Mouse (Mus musculus) olfactory bulb, adult 2 months (tissue): Measurements from ENCODE around the gene Dstyk. TPM values are rescaled to one million over a fixed set of nuclear protein-coding genes. Genes with fewer than 3 reads are reported as not detected.

Source experiments
- H3K27ac ChIP-seq: fragments of 200-500 bp; 2 replicates; pipeline ENCODE4 v1.5.1; 2012; ENCODE audit warnings: low read depth, low read length; ENCODE audit not compliant: insufficient read depth
- H3K4me1 ChIP-seq: fragments of 200-500 bp; 2 replicates; pipeline ENCODE4 v1.6.1; 2012; ENCODE audit warnings: low read length; ENCODE audit not compliant: control insufficient read depth, insufficient read depth
- H3K4me3 ChIP-seq: fragments of 200-500 bp; 2 replicates; pipeline ENCODE4 v1.5.1; 2012; ENCODE audit warnings: mild to moderate bottlenecking, low read depth, low read length, moderate library complexity; ENCODE audit not compliant: insufficient read depth
- CTCF ChIP-seq: fragments of 200-500 bp; IDR thresholded peaks from 2 replicates; pipeline ENCODE4 v1.5.1; 2012; ENCODE audit warnings: low read depth, mild to moderate bottlenecking, low read length, moderate library complexity; ENCODE audit not compliant: insufficient read depth
- POLR2A ChIP-seq: fragments of 200-500 bp; IDR thresholded peaks from 2 replicates; pipeline ENCODE4 v1.6.1; 2012; ENCODE audit warnings: mild to moderate bottlenecking, low read depth, low read length, moderate library complexity; ENCODE audit not compliant: insufficient read depth
- WGBS: fragments of 180-500 bp; shearing (Covaris S2); methylation state at CpG from one replicate; pipeline ENCODE4 v1.1.7; 2018; 5-methylcytosine and 5-hydroxymethylcytosine counted together
- polyA plus RNA-seq: library from polyadenylated mRNA; stranded (reverse); fragments of >200 nt; gene quantifications from 2 replicates; pipeline ENCODE4 v1.2.4, GENCODE M21; 2012; ENCODE audit warnings: low replicate concordance; ENCODE audit not compliant: missing spikeins, insufficient read depth, insufficient read length

Dstyk gene
- polyA plus RNA-seq, 1 experiment = not detected

DNA sequence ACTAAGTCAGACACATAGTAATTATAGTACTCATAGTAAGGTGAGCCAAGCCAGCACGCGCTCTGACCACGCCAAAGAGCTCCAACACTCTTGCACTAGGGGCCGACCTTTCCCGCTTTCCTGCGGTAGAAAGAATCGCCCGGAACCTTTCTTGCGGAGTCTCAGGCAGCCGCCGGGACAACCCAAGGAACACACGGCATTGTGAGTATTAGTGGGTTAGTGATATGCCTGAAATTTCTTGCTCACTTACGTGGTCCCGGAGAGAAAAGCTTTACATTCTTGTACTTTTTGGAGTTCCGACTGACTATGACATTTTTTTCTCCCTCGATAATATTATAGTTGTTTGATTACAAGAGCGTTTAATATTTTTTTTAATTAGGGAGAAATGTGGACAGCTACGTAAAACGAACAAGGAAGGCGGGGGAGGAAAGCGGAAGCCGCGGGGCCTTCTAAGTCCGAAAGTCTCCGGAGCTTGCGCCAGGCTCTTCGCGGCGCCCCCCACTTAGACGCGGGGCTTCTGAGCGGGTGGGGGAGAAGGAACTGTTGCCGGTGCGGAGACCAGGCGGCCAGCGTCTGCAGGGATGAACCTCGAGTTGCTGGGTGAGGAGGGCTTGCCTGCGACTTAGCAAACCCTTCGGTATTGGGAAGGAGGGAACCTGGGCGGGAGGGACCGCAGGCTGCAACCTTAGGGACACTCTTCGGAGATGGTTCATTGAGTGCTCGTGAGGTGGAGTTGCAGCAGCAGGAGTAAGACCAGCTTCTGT is 59.8 kb downstream of the Dstyk start, which contains the start of gene Rbbp5:
Rbbp5 (plus strand) TSS at position 438 of the 764 bp plus-strand sequence.
- H3K4me1 ChIP-seq = peaks cover 2% of the 10 kb centered on the region; the same call in 1 of the 2 replicates
- peak within 1 kb of the TSS; percentile 80; the same call in 1 of the 2 replicates for H3K27ac ChIP-seq
- H3K4me3 ChIP-seq = peak within 1 kb of the TSS; percentile 96
- peak; percentile 19; the same call in 1 of the 2 replicates for TF ChIP-seq POLR2A
- no peak for TF ChIP-seq CTCF
- WGBS = under 1% methylated on average over 43 of the region's 43 CpGs

DNA sequence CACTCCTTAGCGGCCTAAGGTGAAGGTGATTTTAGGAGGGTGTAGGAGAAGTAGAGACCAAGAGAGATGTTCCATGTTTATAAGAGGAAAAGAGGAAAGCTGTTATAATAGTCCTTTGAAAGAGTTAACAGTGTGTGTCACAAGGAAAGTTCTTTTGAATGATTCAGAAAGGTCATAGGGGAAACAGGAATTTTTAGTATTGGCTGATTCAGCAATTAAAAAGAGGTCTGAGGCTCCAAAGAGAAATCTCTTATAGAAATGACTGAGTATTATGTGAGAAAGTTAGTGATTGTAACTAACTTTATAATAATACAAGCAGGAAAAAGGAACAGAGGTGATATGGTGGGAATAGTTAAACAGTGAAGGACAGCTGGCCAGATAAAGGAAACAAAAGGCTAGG is 62.1 kb downstream of the Dstyk start:
- WGBS = 91% methylated on average over 1 of the region's 1 CpGs
- no peak overlapping the region for H3K4me3 ChIP-seq
- TF ChIP-seq CTCF (no peak), POLR2A (no peak)

DNA sequence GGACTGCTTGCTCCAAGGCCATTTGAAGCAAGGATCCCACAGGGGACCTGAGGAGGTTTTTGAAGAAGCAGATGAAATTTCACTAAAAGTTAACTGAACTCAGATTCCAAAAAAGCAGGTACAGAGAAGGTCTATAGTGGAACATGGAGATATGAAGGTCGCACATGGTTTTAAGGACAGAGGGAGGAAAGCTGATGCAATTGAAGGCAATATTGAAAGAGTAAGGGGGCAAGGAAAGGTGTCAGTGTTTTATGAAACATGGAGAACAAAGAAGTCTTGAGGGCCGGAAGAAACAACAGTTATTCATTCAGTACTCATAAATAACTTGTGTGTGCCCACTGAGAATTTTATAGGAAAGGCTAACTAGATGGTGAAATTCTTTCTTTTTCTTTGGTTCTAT is 64.3 kb downstream of the Dstyk start:
- whole genome bisulfite sequencing = 69% methylated on average over 2 of the region's 2 CpGs
- TF ChIP-seq CTCF (no peak), POLR2A (no peak)
- H3K27ac ChIP-seq = no peak overlapping the region
- peaks cover 2% of the 10 kb centered on the region; the same call in 1 of the 2 replicates for H3K4me1 ChIP-seq
- no peak overlapping the region for H3K4me3 ChIP-seq

More for the DNA sequence above, 62.1 kb downstream of the Dstyk start:
- H3K27ac ChIP-seq = no peak overlapping the region
- peaks cover 2% of the 10 kb centered on the region; the same call in 1 of the 2 replicates for H3K4me1 ChIP-seq

DNA sequence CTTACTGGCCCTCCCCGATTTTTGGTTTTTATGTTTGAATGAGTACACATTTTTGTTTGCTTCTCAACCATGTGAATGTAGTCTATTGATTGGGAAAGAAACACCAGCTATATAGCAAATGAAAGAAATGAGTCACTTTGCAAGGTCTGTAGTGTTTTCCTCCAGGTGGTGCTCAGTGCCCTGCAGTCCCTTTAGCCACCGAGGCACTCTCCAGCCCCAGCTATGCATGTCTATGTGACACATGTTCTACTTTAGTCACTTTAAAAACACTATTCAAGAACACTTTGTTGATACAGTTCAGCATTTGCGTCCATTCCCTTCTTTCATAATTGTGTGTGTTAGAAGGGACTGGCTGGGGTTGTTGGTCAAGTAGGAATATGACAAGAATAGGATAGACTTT is 65.9 kb downstream of the Dstyk start:
- no peaks in the 10 kb centered on the region for H3K4me1 ChIP-seq
- 82% methylated on average over 3 of the region's 3 CpGs for WGBS
- no peak overlapping the region for H3K27ac ChIP-seq
- TF ChIP-seq POLR2A (no peak), CTCF (no peak)
- no peak overlapping the region for H3K4me3 ChIP-seq

DNA sequence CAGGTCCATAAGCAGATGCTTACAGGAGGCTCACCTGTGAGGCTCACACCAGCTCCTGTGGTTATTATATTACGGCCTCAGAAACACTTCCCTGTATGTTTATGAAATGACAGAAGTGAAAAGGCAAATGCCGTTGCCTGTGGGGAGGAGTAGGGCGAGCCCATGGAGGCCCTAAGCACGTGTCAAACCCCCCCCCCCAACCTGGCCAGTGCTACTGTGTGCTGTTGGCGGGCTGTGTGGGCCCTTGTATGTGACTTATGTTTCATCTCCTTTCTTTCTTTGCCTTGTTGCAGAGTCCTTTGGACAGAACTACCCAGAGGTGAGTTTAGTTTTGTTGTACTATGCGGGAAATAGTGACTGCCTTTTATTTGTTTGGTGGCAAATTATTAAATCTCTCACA is 66.4 kb downstream of the Dstyk start:
- H3K4me1 ChIP-seq = no peaks in the 10 kb centered on the region
- H3K27ac ChIP-seq = no peak overlapping the region
- WGBS = 90% methylated on average over 6 of the region's 6 CpGs
- no peak for TF ChIP-seq POLR2A
- TF ChIP-seq CTCF = no peak
- H3K4me3 ChIP-seq = no peak overlapping the region

DNA sequence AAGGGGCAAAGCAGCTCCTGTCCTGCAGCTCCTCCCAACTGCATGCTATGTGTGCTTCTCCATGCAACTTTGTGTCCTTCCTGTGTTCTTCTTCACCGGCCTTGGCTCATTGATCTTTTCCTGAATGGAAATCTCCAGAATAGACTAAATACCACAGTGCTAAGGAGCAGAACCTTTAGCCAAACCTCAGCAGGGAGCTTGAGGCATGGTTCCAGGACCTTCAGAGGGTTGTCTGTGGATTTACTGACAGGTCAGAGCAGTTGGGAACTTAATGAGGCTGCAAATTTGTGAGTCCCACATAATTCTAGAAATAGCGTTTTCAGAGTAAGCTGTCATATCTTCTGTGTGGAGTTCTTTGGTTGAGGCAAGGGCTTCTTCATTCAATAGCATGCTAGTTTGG is 83.2 kb downstream of the Dstyk start:
- WGBS = 52% methylated on average over 2 of the region's 2 CpGs
- TF ChIP-seq CTCF = no peak
- TF ChIP-seq POLR2A = no peak
- H3K27ac ChIP-seq = no peak overlapping the region
- no peak overlapping the region for H3K4me3 ChIP-seq
- H3K4me1 ChIP-seq = no peaks in the 10 kb centered on the region

DNA sequence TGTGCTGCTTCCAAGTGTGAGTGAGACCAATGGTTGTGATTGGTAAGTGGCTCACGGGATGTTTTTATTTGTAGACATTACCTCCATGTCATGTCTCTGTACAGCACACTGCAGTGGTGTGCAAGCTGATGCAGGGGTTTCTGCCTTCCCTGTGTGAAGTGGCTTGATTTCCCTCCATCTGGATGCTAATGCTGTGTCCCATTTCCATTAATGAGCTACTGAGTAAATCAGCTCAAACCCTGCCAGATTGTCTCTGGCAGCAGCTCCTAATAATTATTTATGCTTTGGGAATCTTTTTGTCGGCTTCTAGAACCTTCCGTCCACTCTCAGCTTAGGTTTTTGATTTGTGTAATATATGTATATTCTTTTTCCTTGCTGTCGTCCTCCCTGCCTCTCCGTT is 87.8 kb downstream of the Dstyk start:
- peak overlapping the region; percentile 36; the same call in 1 of the 2 replicates for H3K27ac ChIP-seq
- no peak for TF ChIP-seq CTCF
- no peak for TF ChIP-seq POLR2A
- H3K4me1 ChIP-seq = no peaks in the 10 kb centered on the region
- 37% methylated on average over 5 of the region's 5 CpGs for WGBS
- no peak overlapping the region for H3K4me3 ChIP-seq

DNA sequence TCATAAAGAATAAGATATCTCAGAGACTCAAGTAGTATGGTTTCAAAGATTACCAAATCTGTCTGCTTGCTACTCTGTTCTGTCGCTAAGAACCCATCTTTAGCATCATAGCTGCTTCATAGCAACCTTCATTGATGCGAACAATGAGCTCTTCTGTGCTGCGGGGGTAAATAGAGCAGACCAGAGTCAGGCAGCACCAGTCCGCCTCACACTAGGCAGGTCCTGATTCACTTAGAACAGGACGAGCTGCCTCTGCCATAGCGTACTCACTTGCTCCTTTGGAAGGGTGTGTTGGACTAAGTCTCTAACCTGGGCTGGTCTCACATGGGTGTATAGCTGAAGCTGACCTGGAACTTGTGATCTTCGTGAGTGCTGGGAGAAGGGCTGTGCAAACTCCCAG is 88.7 kb downstream of the Dstyk start, which contains the start of gene Tmem81:
Tmem81 (plus strand) TSS at position 173 of the 400 bp plus-strand sequence.
- peak within 1 kb of the TSS; percentile 36; the same call in 1 of the 2 replicates for H3K27ac ChIP-seq
- TF ChIP-seq POLR2A (no peak), CTCF (no peak)
- WGBS = 46% methylated on average over 7 of the region's 7 CpGs

DNA sequence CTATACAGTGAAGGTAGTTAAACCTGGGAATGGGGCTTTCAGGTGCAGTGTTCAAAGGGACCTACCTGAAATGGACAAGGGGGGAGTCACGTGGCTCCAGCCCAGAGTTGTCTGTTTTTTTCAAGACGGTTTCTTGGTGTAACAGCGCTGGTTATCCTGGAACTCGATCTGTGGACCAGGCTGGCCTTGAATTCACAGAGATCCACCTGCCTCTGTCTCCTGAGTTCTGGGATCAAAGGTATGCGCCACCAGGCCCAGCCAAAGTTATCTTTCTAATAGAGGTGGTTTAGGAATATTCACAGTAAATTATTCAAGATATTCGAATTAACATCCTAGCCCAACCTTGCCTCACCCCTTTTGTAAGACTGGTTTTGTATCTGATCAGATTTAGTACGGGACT is 89.3 kb downstream of the Dstyk start:
- no peak for TF ChIP-seq CTCF
- no peak for TF ChIP-seq POLR2A
- H3K4me1 ChIP-seq = peaks cover 3% of the 10 kb centered on the region; the same call in 1 of the 2 replicates
- WGBS = 95% methylated on average over 7 of the region's 7 CpGs
- H3K27ac ChIP-seq = 0 out of 2 replicates have a peak overlapping the region, but pooled peaks have one; percentile 20
- H3K4me3 ChIP-seq = no peak overlapping the region

More for the DNA sequence above, 88.7 kb downstream of the Dstyk start, which contains the start of gene Tmem81:
- H3K4me1 ChIP-seq = no peaks in the 10 kb centered on the region
- no peak within 1 kb of the TSS for H3K4me3 ChIP-seq
